Mouse (Mus musculus) layer of hippocampus, adult 8-10 months (tissue): ENCODE data around the gene Ccin. TPM values are rescaled to one million over a fixed set of nuclear protein-coding genes. Genes with fewer than 3 reads are reported as not detected.

Experiments used
- DNase-seq, 2 experiments: peaks; one replicate each; pipeline ENCODE4 v3.0.0; 2022; ENCODE audit warnings: low spot score in 2 of 2
- total RNA-seq, 4 experiments: library from RNA; stranded (reverse); gene quantifications; 2 replicates each; pipeline ENCODE4 v1.2.4; 2022

The Ccin gene
- total RNA-seq, 4 experiments from 2014 or later, result not detected

DNA sequence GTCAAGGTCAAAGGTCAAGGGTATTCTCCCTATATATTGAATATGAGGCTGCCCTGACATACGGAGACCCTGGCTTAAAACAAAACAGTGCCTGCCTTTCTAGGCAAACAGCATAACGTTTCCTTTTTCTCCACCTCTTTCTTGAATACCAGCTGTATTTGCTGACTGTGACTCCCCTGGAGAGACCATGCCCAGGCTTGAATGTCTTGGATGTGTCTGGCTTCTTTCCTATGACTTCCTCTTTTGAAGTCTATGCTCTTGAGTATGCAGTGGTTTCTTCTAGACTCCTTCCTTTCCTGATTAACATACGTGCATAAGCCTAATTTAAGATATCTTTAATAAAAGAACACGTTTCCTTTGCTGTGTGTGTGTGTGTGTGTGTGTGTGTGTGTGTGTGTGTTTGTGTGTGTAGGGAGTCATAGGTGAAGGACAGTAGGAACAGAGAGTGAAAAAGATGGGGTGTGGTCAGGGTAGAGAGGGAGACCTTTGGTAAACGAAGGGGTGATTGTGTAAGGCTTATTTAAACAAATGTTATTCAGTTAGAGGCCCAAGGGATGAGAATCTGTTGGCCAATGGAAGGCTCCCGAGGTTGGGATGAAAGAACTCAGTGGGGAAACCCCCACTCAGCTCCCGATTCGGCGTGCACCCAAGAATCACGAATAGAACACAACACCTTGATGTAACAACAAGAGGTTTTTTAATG, 8.2 kb upstream of the Ccin start:
- DNase-seq, result no peak

DNA sequence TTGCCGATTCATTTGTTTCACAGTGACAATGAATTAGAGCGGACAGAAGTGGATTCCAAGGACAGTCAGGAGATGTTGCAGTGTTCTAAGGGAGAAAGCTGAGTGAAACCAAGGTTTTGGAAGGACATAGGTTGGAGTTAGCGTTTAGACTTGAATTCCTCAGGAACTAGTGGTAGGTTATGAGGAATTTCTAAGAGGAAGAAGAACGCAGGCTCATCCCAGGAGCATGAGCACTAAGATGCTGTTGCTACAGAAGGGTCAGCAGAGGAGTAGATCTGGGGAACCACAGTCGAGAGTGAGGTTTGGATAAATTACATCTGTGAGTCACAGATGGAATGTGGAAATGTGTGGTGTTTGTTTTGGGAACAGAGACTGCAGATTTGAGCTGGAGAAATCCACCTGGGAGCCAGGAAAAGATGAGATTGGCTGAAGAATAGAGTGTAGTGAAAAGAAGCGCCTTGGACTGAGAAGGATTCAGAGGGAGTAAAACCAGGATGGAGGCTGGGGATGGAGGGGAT, 7.0 kb upstream of the Ccin start:
- DNase-seq, result no peak

DNA sequence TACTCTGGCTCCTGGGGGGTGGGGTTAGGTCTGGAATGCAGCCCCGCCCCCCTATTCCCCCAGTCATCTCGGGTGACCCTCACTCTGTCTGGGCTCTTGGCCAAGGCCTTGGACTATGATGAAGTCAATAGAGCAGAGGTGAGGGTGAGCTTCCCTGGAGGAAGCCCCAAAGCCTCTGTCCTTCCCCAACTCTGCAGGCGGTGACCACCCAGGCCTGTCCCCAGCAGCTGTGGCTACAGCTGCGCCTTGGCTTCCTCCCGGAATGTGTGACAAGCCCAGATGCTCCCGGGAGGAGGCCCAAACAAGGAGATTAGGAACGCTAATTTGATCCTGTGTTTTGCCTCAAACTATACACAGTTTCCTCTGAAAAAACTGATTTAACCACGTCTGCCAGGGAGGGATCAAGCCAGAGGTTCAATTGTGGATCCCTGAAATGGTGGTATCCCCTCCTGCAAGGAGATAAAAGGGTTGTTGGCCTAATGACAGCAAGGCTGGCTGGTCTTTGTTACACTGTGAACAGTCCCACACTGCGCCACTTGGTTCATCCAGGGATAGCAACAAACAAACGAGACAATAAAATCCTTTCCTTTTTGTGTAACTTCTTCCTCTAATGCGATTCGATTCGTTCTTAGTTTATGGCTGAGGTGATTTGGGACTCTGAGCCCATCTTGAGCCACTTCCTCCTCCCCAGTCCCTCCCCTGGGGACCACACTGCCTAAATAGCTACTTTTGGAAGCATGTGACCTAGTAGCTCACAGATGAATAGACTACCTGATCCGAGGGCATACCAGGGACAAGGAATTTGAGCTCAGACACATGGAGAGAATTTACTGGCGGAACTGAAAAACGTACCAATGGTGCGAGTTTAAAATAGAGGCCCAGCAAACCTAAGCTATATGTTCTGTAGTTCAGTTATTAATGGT, 4.5 kb upstream of the Ccin start:
- DNase-seq, result no peak

DNA sequence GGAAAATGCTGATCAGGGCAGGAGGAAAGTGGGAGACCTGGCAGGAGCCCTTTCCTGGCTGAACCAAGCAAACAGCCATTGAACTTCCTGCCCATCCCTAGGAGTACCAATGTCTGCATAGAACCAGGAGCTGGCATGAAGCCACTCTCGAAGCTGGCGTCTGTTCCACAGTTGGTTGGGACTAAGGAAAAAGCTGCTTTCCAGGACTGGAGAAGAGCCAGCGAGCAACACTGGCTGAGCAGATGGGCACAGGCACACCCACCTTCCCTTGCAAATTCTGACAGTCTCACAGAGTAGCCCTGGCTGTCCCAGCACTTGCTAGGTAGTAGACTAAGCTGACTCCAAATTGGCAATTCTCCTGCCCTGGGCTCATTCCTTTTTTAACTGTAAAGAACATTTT, 3.5 kb upstream of the Ccin start:
- DNase-seq, result peak; percentile 88 to 93

DNA sequence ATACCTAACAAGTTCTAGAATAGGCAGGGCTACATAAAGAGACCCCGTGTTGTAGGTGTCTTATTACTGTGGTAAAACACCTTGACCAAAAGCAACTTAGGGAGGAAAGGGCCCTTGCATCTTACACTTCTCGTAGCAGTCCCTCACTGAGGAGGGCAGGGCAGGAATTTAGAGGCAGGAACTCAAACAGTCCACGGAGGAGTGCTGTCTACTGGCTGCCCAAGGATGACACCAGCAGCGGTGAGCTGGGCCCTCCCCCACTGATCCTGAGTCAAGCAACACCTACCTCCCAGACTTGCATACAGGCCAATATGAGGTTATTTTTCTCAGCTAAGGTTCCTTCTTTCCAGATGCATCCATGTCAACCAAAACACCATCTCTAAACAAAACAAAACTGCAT, 3.0 kb upstream of the Ccin start:
- DNase-seq, result no peak

DNA sequence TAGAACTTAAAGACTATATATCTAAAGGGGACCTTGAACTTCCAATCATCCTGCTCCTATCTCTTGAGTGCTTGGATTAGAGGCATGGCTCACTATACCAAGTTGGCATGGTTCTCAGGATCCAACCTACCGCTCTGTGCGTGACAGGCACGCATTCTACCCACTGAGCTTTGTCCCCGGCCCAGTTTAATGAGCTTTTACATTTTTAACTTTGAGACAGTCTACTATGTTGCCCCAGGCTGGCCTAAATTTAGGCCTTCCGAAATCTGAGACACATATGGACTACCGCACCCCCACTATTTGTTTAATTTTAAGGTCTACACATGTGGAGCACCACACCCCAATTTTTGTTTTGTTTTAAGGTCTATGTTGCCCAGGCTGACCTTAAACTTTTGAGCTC, 2.4 kb upstream of the Ccin start:
- DNase-seq, result no peak

DNA sequence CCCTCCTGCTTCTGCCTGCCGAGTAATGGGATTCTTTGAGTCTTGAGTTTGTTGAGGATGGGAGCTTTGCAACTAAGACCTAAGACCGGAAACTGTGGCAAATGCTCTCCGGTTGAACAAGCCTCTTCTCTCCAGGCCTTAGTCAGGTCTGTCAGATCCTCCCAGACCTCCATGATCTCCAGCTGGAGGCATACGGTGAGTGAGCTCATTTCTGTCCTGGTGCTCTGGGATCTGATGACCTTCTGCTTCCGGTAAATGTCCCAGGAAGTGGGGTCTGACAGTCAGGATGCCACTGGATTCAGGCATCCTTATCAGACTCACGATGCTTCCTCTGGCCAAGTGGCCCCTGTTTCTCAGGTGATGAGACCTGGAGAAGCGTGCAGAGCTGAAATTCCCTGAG, 2.0 kb upstream of the Ccin start:
- DNase-seq, result no peak

DNA sequence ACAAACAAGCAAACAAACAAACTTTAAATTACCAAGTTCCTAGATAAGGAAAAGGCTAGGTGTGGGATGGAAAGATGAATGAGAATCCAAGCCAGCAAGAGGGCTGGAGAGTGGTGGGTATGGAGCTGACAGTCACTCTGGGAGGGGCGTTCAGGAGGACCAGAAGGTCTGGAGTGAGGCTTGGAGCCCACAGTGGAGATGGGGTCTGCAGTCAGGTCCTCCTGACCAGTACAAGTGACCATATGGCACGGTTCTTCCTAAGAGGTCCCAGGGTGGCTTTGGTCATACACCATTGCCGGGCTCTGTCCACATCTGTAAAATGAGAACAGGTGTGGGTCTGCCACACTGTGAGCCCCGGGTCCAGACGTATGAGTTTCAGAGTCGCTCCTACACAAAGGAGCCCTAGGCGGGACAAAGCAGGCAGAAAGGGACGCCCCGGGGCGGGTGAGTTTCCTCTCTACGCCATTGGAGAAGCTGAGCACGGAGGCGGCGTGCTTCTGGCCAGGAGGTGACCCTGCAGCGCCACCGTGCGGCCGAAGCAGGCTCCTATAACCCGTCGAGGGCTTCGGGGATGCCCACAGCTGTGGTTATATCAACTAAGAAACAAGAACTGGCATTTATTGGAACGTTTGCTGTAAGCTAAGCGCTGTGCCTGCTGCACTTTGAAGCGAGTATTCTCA, 1.1 kb upstream of the Ccin start:
- peak; percentile 78 to 95 for DNase-seq

DNA sequence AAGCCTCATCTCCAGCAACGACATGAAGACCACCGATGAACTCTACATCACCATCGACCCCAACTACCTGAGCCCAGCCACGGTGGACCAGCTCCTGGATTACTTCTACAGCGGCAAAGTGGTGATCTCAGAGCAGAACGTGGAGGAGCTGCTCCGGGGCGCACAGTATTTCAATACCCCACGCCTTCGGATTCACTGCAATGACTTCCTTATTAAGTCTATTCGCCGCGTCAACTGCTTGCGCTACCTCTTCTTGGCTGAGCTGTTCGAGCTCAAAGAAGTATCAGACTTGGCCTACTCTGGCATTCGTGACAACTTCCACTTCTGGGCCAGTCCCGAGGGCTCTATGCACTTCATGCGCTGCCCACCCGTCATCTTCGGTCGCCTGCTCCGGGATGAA, 473 bp downstream of the Ccin start:
- no peak for DNase-seq

DNA sequence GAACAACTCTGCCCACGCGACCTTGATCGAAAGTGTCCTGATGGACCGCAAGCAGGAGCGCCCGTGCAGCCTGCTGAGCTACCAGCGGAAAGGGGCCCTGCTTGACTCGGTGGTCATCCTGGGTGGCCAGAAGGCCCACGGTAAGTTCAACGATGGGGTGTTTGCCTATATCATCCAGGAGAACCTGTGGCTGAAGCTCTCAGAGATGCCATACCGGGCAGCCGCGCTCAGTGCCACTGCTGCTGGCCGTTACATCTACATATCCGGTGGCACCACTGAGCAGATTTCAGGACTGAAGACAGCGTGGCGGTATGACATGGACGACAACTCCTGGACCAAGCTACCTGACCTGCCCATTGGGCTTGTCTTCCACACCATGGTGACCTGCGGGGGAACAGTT, 1.0 kb downstream of the Ccin start:
- DNase-seq, result no peak

DNA sequence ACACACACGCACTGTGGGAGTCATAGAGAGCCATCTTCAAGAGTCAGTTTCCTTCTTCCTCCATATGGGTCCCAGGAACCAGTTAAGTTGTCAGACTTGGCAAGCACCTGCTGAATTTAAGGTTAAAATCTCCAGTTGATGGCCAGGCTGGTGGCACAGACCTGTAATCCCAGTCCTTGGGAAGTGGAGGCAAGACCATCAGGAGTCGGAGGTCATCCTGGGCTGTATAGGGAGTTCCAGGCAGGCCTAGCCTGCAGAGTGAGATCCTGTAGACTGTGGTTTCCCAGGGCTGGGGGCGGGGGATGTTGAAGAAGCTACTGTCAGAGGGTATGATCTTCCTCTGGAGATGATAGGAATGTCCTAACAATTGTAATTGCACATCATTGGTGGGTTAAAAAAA, 5.7 kb downstream of the Ccin start:
- DNase-seq, result no peak

DNA sequence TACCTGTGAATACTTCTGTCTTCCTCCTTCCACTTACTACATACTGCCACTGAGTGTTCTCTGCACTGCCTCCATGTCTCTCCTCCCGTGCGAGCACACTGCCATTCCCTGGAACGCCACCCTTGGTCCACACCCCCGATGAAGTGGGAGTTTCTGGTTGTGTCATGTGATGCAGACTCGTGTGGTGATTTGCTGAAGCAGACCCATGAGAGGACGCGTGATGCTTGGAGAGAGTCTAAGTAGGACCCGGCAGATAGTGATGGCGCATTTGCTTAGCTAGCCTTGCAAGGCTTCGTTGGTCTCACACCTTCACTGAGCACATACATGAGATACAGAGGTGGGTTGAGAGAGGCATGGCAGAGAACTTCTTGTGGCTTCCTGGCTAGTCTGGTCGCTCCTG, 9.8 kb downstream of the Ccin start:
- DNase-seq, result no peak

DNA sequence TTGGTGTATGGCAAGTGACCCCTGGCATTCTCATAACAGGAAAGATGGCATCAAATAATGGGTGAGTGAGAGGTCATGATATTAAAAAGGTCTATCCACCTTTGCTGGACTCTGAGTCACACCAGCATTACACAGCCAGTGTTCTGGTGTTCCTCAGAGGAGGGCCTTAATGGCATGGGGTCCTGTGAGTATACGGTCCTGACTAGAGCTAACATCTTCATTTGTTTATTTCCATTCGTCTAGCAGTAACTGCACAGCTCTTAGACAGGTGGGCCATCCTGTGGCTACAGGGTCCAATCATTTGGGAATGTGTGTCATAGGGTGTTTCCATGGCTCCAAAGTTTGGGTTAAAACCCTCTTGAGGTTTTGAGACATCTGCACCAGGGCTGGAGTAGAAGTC, 11.1 kb downstream of the Ccin start:
- DNase-seq, result no peak

DNA sequence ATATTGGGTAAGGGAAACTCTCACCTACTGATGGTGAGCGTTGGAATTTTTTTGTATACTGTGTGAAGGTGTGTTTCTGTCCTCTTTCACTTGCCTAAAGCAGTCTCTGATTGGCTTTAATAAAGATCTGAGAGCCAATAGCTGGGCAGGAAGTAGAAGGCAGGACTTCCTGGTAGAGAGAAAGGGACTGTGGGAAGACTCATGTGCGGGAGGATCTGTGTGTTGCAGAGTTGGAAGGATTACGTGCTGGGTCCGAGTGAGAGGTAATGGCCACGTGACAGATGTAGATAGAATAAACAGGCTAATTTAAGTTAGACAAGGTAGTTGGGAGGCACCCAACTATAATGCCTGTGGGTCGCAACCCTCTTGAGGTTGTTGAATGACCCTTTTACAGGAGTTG, 20.3 kb downstream of the Ccin start:
- no peak for DNase-seq

DNA sequence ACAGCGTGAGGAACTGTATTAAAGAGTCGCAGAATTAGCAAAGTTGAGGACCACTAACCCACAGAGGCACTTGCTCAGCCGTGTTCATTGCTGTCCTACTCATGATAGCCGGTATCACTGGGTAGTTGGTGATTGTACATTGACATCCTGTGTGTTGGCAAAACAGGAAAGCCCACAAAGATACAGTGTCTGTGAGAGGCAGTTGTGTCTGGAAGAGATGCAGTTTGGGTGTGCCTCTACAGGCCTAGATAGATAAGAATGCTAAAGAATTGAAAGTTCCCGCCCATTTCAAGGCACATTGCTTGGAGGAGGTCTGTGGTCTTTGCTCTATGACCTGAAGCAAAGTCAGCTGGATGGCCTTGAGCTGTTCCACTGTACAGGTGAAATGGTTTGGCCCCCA, 20.8 kb downstream of the Ccin start, which contains the start of gene Clta:
Gene Clta (plus strand): TSS at position 327 of the 400 bp plus-strand sequence.
- no peak for DNase-seq

DNA sequence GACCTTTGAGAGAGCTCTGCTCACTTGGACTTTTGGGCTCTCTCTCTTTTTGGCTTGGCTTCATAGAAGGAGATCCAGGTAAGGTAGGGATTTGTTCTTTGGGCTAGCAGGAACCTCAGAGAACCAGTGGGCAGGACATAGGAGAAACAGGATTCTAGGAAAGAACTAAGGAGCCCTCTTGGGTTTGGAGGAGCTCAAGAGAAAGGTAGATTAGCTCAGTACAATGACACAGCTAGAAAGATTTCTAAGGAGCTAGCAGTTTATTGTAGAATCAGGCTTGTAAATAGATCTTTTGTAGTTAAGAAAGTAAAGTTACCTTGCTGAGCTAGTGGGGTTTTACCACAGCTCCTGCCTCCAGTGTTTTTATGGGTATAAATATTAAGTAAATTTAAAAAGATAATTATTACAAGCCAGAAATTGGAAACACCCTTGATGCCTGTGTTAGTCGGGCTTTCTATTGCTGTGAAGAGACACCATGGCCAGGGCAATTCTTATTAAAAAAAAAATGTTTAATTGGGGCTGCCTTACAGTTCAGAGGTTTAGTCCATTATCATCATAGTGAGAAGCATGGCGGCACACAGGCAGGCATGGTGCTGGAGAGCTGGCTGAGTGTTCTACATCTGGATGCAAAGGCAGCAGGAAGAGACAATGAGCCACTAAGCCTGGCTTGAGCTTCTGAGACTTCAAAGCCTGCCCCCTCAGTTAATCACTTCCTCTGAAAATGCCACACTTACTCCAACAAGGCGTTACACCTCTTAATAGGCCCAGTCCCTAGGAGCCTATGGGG, 21.5 kb downstream of the Ccin start:
- DNase-seq, result no peak

DNA sequence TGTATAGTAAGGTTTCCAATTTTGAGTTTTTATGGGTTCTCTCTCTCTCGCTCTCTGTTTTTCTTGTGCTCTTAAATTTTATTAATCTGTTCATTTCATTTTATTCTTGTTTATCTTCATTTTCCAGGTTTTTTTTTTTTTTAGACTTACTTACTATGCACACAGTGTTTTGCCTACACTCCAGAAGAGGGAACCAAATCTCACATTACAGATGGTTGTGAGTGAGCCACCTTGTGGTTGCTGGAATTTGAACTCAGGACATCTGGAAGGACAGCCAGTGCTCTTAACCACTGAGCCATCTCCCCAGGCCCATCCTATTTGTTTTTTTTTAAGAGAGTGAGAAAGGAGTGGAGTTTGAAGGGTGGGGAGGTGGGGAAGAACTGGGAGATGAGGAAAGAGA, 26.9 kb downstream of the Ccin start:
- DNase-seq, result no peak

DNA sequence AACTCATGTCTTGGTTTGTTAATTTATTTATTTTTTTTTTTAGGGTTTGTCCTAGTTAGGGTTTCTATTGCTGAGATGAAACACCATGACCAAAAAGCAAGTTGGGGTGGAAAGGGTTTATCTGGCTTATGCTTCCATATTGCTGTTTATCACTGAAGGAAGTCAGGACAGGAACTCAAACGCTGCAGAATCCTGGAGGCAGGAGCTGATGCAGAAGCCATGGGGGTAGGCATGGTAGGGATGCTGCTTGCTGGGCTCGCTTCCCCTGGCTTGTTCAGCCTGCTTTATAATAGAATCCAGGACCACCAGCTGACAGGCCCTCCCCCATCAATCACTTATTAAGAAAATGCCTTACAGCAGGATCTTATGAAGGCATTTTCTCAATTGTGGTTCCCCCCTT, 27.6 kb downstream of the Ccin start:
- DNase-seq, result no peak

DNA sequence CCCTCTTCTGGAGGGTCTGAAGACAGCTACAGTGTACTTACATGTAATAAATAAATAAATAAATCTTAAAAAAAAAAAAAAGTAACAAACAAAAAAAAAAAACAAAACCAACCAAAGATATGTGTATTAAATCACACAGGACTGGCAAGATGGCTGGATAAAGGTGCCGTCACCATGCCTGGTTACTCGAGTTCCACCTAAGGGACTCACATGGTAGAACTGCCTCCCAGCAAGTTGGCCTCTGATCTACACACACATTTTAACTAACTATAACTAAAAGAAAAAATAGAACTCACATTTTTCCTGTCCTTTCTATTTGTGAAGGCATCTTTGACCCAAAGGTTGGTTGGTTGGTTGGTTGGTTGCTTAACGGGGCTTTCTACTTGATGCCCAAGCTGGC, 28.5 kb downstream of the Ccin start:
- no peak for DNase-seq

DNA sequence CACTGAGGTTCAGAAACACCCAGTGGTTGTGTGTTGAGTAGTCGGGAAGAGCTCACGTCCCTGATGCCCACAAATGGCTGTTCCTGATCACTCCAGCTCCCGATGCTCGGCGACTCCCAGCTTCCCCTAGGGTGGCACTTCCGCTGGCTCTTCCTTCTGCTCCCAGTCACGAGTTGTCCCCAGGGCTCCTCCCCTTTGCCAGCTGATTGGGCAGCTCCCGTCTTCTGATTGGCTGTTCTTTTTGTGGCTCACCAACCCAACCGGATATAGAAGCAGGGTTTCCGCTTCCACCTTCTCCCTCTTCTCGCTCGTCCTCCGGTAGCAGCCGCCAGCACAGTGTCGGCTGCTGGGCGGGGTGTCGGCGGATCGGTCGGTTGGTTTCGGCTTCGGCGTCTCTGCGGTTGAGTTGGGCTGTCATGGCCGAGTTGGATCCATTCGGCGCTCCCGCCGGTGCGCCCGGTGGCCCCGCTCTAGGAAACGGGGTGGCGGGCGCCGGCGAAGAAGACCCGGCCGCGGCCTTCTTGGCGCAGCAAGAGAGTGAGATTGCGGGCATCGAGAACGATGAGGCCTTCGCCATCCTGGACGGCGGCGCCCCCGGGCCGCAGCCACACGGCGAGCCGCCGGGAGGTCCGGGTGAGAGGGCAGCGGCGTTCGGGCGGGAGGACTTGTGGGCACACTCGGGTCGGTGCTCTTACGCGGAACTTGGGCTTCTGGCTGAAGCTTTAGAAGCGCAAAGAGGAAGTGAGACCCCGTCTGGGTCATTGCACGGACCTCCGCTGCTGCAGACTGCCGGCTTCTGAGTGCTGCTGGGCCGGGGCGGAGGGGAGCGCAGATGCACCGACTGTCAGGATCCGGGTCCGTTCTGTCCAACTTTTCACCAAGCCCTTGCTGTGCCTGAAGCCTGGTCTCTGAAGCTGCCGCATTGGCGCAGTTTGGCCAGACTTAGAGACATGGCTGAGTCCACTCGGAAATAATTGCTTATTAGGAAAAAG, 29.4 kb downstream of the Ccin start:
- peak; percentile 92 to 97 for DNase-seq
